In the genomic region with DNA sequence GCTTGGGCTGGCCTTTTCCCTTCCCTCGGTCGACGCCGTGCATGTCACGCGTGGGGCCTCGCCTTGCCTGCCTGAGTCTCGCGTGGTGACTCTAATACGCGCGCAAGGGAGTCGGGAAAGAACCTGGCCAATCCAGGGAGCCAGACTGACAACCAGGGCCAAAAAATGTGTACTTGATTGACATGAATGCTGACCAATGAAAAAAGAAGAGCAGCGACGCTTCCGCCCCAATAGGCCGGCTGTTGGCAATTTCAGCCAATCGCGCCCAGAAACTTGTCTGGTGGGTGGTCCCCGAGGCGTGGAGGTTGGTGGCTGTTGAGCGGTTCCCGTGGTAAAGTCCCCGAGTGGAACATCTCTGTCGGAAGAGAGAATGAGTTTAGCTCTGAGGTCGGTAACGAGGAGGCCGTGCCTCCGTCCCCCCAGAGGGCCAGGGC, we compare ENCODE assay signal across 8 mouse cellular contexts. TPM values are rescaled to one million over a fixed set of nuclear protein-coding genes. Genes with fewer than 3 reads are reported as not detected.
DNase-seq lines count a peak whose midpoint lies in the region; ATAC-seq and TF ChIP-seq lines count a peak whose summit lies in the region.

A gene (plus strand): TSS at position 107 of the 434 bp plus-strand sequence.

- H3K36me3 ChIP-seq in heart, embryonic 10.5 days, result peaks cover 19% of the 10 kb centered on the region
- H3K36me3 ChIP-seq in kidney, embryonic 14.5 days (ENCODE audit: control insufficient read depth, insufficient read depth, low read length), result peaks cover 8% of the 10 kb centered on the region; the same call in 1 of the 2 replicates
- peaks cover 7% of the 10 kb centered on the region for H3K36me3 ChIP-seq in limb, embryonic 14.5 days (ENCODE audit: control insufficient read depth, insufficient read depth, low read length)
- H3K36me3 ChIP-seq in midbrain, embryonic 16.5 days (ENCODE audit: control insufficient read depth, insufficient read depth, low read length), result no peaks in the 10 kb centered on the region

- peak within 1 kb of the TSS; percentile 91 for H3K4me3 ChIP-seq in heart, embryonic 10.5 days
- peak within 1 kb of the TSS; percentile 68 for H3K4me3 ChIP-seq in kidney, embryonic 14.5 days (ENCODE audit: low read length)
- peak within 1 kb of the TSS; percentile 80 for H3K4me3 ChIP-seq in limb, embryonic 14.5 days (replicated peaks; ENCODE audit: low read length)
- H3K4me3 ChIP-seq in midbrain, embryonic 16.5 days (ENCODE audit: low read depth, low read length), result peak within 1 kb of the TSS; percentile 76

- peak within 1 kb of the TSS; percentile 70 for H3K4me2 ChIP-seq in kidney, embryonic 14.5 days (replicated peaks; ENCODE audit: low read depth, low read length)
- peak within 1 kb of the TSS; percentile 74 for H3K4me2 ChIP-seq in limb, embryonic 14.5 days (replicated peaks; ENCODE audit: low read depth, low read length, severe bottlenecking)
- peak within 1 kb of the TSS; percentile 68 for H3K4me2 ChIP-seq in midbrain, embryonic 16.5 days (ENCODE audit: low read length)

- WGBS in heart, embryonic 10.5 days, result under 1% methylated on average over 29 of the region's 29 CpGs
- WGBS in kidney, embryonic 14.5 days, result 0% methylated on average over 29 of the region's 29 CpGs
- 0% methylated on average over 29 of the region's 29 CpGs for WGBS in limb, embryonic 14.5 days
- under 1% methylated on average over 29 of the region's 29 CpGs for WGBS in midbrain, embryonic 16.5 days

- no peak; the same call in 1 of the 2 replicates for TF ChIP-seq POLR2A in brain, embryonic 14.5 days (IDR thresholded peaks at IDR 0.05; ENCODE audit: borderline replicate concordance, extremely low read depth, insufficient read depth, insufficient read length, poor library complexity, severe bottlenecking)
- TF ChIP-seq POLR2A in limb, embryonic 14.5 days (IDR thresholded peaks at IDR 0.05; ENCODE audit: borderline replicate concordance, extremely low read depth, insufficient read depth, insufficient read length), result no peak

- ATAC-seq in erythroblast, adult 5-6 weeks (replicated peaks; ENCODE audit: low FRiP score, poor library complexity, severe bottlenecking), result peak; percentile 88
- peak; percentile 94 for ATAC-seq in kidney, embryonic 14.5 days (ENCODE audit: low FRiP score, low TSS enrichment)
- ATAC-seq in limb, embryonic 14.5 days (ENCODE audit: low FRiP score, low read depth), result peak; percentile 92
- peak; percentile 95 for ATAC-seq in midbrain, embryonic 16.5 days

- peak within 1 kb of the TSS; percentile 88 for H3K9ac ChIP-seq in kidney, embryonic 14.5 days (ENCODE audit: low read depth, low read length)
- peak within 1 kb of the TSS; percentile 93 for H3K9ac ChIP-seq in limb, embryonic 14.5 days (ENCODE audit: low read depth, low read length, severe bottlenecking)
- peak within 1 kb of the TSS; percentile 89 for H3K9ac ChIP-seq in midbrain, embryonic 16.5 days (ENCODE audit: low read depth, low read length)

- H3K27me3 ChIP-seq in heart, embryonic 10.5 days (ENCODE audit: insufficient read depth, poor library complexity, severe bottlenecking), result no peaks in the 10 kb centered on the region
- no peaks in the 10 kb centered on the region for H3K27me3 ChIP-seq in kidney, embryonic 14.5 days (ENCODE audit: control insufficient read depth, insufficient read depth, low read length)
- H3K27me3 ChIP-seq in limb, embryonic 14.5 days (ENCODE audit: control insufficient read depth, insufficient read depth, low read length), result no peaks in the 10 kb centered on the region
- H3K27me3 ChIP-seq in midbrain, embryonic 16.5 days (ENCODE audit: control insufficient read depth, insufficient read depth, low read depth, low read length), result no peaks in the 10 kb centered on the region

- TF ChIP-seq CTCF in brain, embryonic 14.5 days (IDR thresholded peaks at IDR 0.05; ENCODE audit: borderline replicate concordance, extremely low read depth, insufficient read depth, insufficient read length), result no peak

- peak; percentile 96 for DNase-seq in CD4-positive, CD25-positive, alpha-beta regulatory T cell, adult 2 months (ENCODE audit: low read depth, low spot score)
- DNase-seq in brain, embryonic 14.5 days (ENCODE audit: low read depth), result peak; percentile 99
- peak; percentile 97 for DNase-seq in heart, embryonic 10.5 days (ENCODE audit: low spot score)
- DNase-seq in limb, embryonic 14.5 days (ENCODE audit: low spot score), result peak; percentile 98
- DNase-seq in spleen, postnatal 36 days (ENCODE audit: low spot score in 2 of 2), result peak; percentile 89 to 93

- no peaks in the 10 kb centered on the region for H3K9me3 ChIP-seq in heart, embryonic 10.5 days
- H3K9me3 ChIP-seq in kidney, embryonic 14.5 days (ENCODE audit: control insufficient read depth, low read length), result no peaks in the 10 kb centered on the region
- no peaks in the 10 kb centered on the region for H3K9me3 ChIP-seq in limb, embryonic 14.5 days (ENCODE audit: control insufficient read depth, low read length)
- H3K9me3 ChIP-seq in midbrain, embryonic 16.5 days (replicated peaks; ENCODE audit: control insufficient read depth, low read length, poor library complexity, severe bottlenecking), result no peaks in the 10 kb centered on the region

- H3K27ac ChIP-seq in heart, embryonic 10.5 days, result peak within 1 kb of the TSS; percentile 99
- H3K27ac ChIP-seq in kidney, embryonic 14.5 days (ENCODE audit: low read depth, low read length), result peak within 1 kb of the TSS; percentile 98
- peak within 1 kb of the TSS; percentile 99 for H3K27ac ChIP-seq in limb, embryonic 14.5 days (replicated peaks; ENCODE audit: low read depth, low read length)
- peak within 1 kb of the TSS; percentile 100 for H3K27ac ChIP-seq in midbrain, embryonic 16.5 days (ENCODE audit: low read length)

- peaks cover 10% of the 10 kb centered on the region; the same call in 1 of the 2 replicates for H3K4me1 ChIP-seq in heart, embryonic 10.5 days
- H3K4me1 ChIP-seq in kidney, embryonic 14.5 days (ENCODE audit: control insufficient read depth, insufficient read depth, low read length), result 0 out of 2 replicates have a peak, but pooled peaks cover 3% of the 10 kb centered on the region
- H3K4me1 ChIP-seq in limb, embryonic 14.5 days (ENCODE audit: control insufficient read depth, insufficient read depth, low read length), result peaks cover 11% of the 10 kb centered on the region; the same call in 1 of the 2 replicates
- peaks cover 20% of the 10 kb centered on the region for H3K4me1 ChIP-seq in midbrain, embryonic 16.5 days (ENCODE audit: control insufficient read depth, insufficient read depth, low read length)

RNA-seq across cellular contexts. Expression of the gene that starts here (rescaled TPM):
- 175 and 187 TPM in 2 replicates for polyA plus RNA-seq in brain, embryonic 14.5 days (2012; rRNA removed)
- 75.7 and 83.0 TPM in 2 replicates for total RNA-seq in erythroblast, adult 5-6 weeks (2015; ENCODE audit: low replicate concordance)
- total RNA-seq in erythroblast, adult 5-6 weeks (2017; ENCODE audit: low replicate concordance), result 73.2 and 104 TPM in 2 replicates
- polyA plus RNA-seq in heart, embryonic 10.5 days (2016; fragmentation: Nextera tagmentation; extraction: Ambion mirVana), result 202 and 213 TPM in 2 replicates
- 275 and 385 TPM in 2 replicates for polyA plus RNA-seq in kidney, embryonic 14.5 days (2014; fragmentation: Nextera tagmentation; extraction: Ambion mirVana)
- polyA plus RNA-seq in limb, embryonic 14.5 days (2012; rRNA removed), result 87.5 and 200 TPM in 2 replicates
- 250 and 262 TPM in 2 replicates for polyA plus RNA-seq in limb, embryonic 14.5 days (2014; fragmentation: Nextera tagmentation; extraction: Ambion mirVana)
- polyA plus RNA-seq in midbrain, embryonic 16.5 days (2015; fragmentation: Nextera tagmentation; extraction: Ambion mirVana), result 208 and 218 TPM in 2 replicates

Comparison
In these comparisons a context has a peak if more than half of its experiments do, and no peak if none do; other contexts are left out.
1. Peak in every context shown above with its lines: DNase-seq, ATAC-seq, H3K4me3 ChIP-seq and H3K27ac ChIP-seq.